Mouse (Mus musculus): Measurements from ENCODE around the gene Dnajb6. TPM values are rescaled to one million over a fixed set of nuclear protein-coding genes. Genes with fewer than 3 reads are reported as not detected.
"Not testable (repeated sequence)": the region's sequence is repeated elsewhere in the genome, so short reads cannot be mapped to it uniquely, and the experiment has no call there.

Dnajb6 gene
- polyA plus RNA-seq, 1 experiment from 2014 or later = 115 TPM

DNA sequence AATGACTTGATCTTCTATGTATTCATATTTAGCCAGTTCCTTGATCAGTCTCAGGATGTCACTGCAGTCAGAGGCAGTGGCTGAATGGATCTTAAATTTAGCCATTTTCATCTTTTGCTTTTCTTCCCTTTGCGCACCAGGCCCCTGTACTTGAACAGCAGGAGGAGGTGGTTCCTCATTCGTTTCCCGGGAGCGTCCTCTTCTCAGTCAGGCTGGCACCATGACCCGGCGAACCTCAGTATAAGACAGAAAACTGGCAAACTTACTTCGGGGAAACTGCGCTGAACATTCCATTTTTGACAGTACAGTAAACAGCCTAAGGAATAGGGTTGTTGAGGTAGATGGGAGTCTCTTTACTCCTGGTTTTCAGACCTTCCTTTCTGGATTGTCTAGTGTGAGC lies 59.4 kb downstream of the Dnajb6 start:
- not testable (repeated sequence) for H3K4me1 ChIP-seq (replicated peaks); H3K4me3 ChIP-seq; H3K27me3 ChIP-seq (replicated peaks); H3K27ac ChIP-seq (ENCODE audit: poor library complexity, severe bottlenecking); ATAC-seq (ENCODE audit: insufficient number of reproducible peaks, low FRiP score); H3K4me2 ChIP-seq; H3K9ac ChIP-seq; H3K9me3 ChIP-seq (replicated peaks)
- H3K36me3 ChIP-seq = peaks cover 16% of the 10 kb centered on the region
- WGBS = 90% methylated on average over 8 of the region's 8 CpGs

DNA sequence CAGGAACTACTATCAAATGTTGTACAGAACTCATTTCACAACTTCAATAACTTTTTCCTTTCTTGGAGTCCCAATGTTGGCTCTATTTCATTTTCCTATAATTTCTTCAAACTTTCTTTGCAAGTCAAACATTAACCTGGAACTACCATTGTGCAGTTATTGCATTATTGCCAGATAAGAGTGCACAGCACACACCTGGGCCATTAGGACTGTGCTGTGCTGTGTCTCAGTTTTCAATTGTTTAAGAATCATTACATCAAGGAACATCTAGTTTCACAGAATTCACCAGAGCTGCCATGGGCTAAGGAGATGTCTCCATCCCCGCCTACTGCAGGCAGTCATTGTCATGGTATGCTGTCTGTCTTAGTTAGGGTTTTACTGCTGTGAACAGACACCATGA lies 73.5 kb downstream of the Dnajb6 start:
- Histone ChIP-seq H3K27ac (ENCODE audit: poor library complexity, severe bottlenecking) (no peak overlapping the region), H3K9ac (no peak overlapping the region), H3K27me3 (replicated peaks) (no peaks in the 10 kb centered on the region), H3K4me3 (no peak overlapping the region), H3K4me2 (no peak overlapping the region), H3K36me3 (0 out of 2 replicates have a peak, but pooled peaks cover 1% of the 10 kb centered on the region), H3K4me1 (replicated peaks) (no peaks in the 10 kb centered on the region), H3K9me3 (replicated peaks) (0 out of 2 replicates have a peak, but pooled peaks cover 6% of the 10 kb centered on the region)
- 83% methylated on average over 1 of the region's 1 CpGs for WGBS
- ATAC-seq (ENCODE audit: insufficient number of reproducible peaks, low FRiP score) = no peak

DNA sequence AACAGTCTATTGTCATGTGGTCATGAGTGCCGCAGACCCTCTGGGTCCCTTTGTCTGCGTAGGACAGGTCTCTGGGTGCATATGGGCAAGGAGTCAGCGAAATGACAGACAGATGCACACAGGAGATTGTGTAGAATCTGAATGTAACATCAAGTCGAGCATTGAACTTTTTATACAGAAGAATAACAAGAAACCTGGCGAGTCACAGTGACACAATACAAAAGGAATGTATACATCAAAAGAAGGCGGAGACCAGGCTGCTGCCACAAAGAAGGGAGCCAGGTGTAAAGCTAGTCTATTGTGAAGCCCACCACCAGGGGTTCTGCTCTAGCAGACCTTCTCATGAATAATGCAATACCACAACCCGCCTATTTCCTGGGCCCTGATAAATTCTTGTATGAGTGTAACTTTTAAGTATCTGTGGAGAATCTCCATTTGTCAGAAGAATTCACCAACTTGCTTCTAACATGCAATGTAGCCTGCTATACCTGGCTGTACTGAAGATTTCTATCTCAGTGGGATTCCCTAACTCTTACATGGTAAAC lies 76.0 kb downstream of the Dnajb6 start:
- 79% methylated on average over 7 of the region's 7 CpGs for WGBS
- ATAC-seq (ENCODE audit: insufficient number of reproducible peaks, low FRiP score); H3K27ac ChIP-seq (ENCODE audit: poor library complexity, severe bottlenecking): not testable (repeated sequence)

DNA sequence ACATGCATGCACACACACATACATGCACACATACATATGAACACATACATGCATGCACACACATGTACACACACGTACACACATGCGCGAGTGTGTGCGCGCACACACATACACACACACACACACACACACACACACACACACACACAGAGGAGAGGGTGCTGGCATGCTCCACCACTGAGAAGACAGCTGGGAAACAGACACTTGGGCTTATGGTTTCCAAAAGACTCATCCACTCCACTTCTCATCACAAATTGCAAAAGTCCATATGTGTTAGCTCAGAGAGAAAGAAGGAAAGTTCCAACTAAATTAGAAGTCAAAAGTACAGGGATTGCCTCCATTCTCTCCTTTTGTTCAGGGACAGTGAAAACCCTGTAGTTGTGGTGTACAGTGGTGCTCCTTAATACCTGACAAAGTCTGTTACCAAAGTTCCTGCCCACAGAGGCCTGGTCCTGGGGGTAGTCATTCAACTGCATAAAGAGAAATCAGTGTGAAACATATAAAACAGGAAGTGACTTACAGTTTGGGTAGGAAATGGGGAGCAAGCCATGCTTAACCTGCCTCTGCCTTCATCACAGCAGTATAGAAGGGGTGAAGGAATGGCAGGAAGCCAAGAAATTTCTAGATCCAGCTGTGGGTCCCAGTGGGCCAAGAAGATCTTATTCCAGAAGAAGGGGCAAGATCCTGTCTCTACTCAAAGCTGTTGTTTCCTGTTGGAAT lies 81.2 kb downstream of the Dnajb6 start:
- Histone ChIP-seq H3K36me3 (0 out of 2 replicates have a peak, but pooled peaks cover 3% of the 10 kb centered on the region), H3K4me1 (replicated peaks) (no peaks in the 10 kb centered on the region), H3K4me3 (no peak overlapping the region), H3K4me2 (no peak overlapping the region), H3K9ac (no peak overlapping the region), H3K27me3 (replicated peaks) (no peaks in the 10 kb centered on the region), H3K27ac (ENCODE audit: poor library complexity, severe bottlenecking) (no peak overlapping the region), H3K9me3 (replicated peaks) (peaks cover 14% of the 10 kb centered on the region; the same call in 1 of the 2 replicates)
- 86% methylated on average over 5 of the region's 5 CpGs for WGBS
- ATAC-seq (ENCODE audit: insufficient number of reproducible peaks, low FRiP score) = no peak

More for the DNA sequence above, 76.0 kb downstream of the Dnajb6 start:
- H3K9ac ChIP-seq; H3K27me3 ChIP-seq (replicated peaks); H3K4me1 ChIP-seq (replicated peaks); H3K9me3 ChIP-seq (replicated peaks); H3K36me3 ChIP-seq; H3K4me2 ChIP-seq; H3K4me3 ChIP-seq: not testable (repeated sequence)

DNA sequence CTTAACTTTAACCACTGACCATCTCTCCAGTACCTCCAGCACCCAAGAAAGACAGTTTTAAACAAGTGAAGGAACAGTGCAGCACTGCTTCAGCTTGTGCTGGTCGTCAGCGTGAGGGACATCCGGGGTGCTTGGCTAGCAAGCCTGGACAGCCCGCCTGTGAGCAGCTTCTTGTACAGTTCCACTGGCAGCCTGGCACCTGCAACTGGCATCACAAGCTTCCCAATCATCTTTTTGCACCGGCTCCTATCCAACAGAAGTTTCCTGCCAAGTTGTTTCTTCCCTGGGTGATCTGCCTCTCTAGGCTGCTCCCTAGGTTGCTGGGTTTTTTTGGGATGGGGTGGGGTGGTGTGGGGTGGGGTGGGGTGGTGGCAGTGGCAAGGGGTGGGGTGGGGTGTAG lies 81.9 kb downstream of the Dnajb6 start:
- Histone ChIP-seq H3K4me2 (no peak overlapping the region), H3K27me3 (replicated peaks) (no peaks in the 10 kb centered on the region), H3K27ac (ENCODE audit: poor library complexity, severe bottlenecking) (no peak overlapping the region), H3K9me3 (replicated peaks) (peaks cover 12% of the 10 kb centered on the region; the same call in 1 of the 2 replicates), H3K4me3 (no peak overlapping the region), H3K36me3 (0 out of 2 replicates have a peak, but pooled peaks cover 3% of the 10 kb centered on the region), H3K9ac (no peak overlapping the region), H3K4me1 (replicated peaks) (no peaks in the 10 kb centered on the region)
- 80% methylated on average over 5 of the region's 5 CpGs for WGBS
- ATAC-seq (ENCODE audit: insufficient number of reproducible peaks, low FRiP score) = no peak

DNA sequence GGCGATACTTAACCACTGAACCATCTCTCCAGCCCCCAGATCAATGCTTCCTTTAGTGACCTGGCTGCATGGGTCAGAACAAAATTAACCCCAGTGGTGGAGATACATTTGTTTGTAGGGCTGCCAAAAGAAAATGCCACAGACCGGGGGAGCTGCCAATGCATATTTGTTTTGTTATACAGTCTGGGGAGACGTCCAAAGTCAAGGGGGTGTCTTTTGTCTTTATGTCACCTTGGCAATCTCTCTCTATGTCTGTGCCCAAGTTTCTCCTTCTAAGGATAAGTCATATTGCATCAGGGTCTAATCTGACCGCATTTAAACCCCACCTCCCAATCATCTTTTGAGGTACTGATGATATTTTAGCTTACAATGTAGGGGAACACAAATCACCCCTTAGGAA lies 82.8 kb downstream of the Dnajb6 start:
- Histone ChIP-seq H3K9ac (no peak overlapping the region), H3K27ac (ENCODE audit: poor library complexity, severe bottlenecking) (no peak overlapping the region), H3K4me3 (no peak overlapping the region), H3K36me3 (0 out of 2 replicates have a peak, but pooled peaks cover 3% of the 10 kb centered on the region), H3K4me2 (no peak overlapping the region), H3K27me3 (replicated peaks) (no peaks in the 10 kb centered on the region), H3K9me3 (replicated peaks) (peaks cover 9% of the 10 kb centered on the region; the same call in 1 of the 2 replicates), H3K4me1 (replicated peaks) (no peaks in the 10 kb centered on the region)
- ATAC-seq (ENCODE audit: insufficient number of reproducible peaks, low FRiP score) = no peak
- 74% methylated on average over 4 of the region's 4 CpGs for WGBS

DNA sequence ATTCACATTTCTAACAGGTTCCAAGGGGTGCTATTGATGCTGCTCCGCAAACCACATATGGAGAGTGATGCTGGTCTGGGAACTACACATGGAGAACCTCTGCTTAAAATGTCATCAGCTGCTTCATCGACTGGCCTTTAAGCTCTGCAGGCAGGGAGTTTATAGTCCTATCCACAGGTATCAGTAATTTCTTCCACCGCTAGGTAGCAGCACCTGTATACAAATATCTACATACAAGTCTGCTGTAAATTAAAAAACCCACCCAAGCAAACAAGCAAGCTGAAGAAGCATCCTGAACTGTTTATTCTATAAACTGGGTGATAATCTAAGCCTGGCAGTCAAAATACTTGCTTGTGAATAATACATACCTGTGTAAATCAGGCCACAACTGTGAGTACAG lies 89.3 kb downstream of the Dnajb6 start:
- no peak for ATAC-seq (ENCODE audit: insufficient number of reproducible peaks, low FRiP score)
- Histone ChIP-seq H3K4me3 (no peak overlapping the region), H3K27ac (ENCODE audit: poor library complexity, severe bottlenecking) (no peak overlapping the region), H3K27me3 (replicated peaks) (0 out of 2 replicates have a peak, but pooled peaks cover under 1% of the 10 kb centered on the region), H3K9ac (no peak overlapping the region), H3K4me2 (no peak overlapping the region), H3K9me3 (replicated peaks) (no peaks in the 10 kb centered on the region), H3K4me1 (replicated peaks) (no peaks in the 10 kb centered on the region; the same call in 1 of the 2 replicates), H3K36me3 (no peaks in the 10 kb centered on the region)
- WGBS = 33% methylated on average over 3 of the region's 3 CpGs

DNA sequence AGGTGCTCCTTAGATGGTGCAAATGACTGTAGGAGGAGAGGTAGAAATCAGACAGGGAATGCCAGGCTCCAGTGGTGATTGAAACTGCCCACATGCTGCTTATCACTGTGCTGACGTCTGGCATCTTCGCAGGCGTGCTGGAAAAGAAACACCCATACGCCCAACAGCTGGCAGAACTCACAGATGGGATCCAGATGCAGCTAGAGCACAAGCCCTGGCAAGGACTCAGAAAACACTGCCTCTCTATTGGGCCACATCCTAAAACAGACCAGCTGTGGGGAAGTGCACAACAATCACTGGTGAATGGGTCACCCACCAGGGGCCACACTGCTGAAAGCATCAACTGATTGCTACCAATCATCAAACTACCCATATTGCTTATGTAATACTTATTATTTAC lies 91.3 kb downstream of the Dnajb6 start:
- Histone ChIP-seq H3K4me3 (no peak overlapping the region), H3K27ac (ENCODE audit: poor library complexity, severe bottlenecking) (no peak overlapping the region), H3K4me2 (no peak overlapping the region), H3K9ac (no peak overlapping the region), H3K27me3 (replicated peaks) (0 out of 2 replicates have a peak, but pooled peaks cover 3% of the 10 kb centered on the region), H3K4me1 (replicated peaks) (no peaks in the 10 kb centered on the region; the same call in 1 of the 2 replicates), H3K9me3 (replicated peaks) (no peaks in the 10 kb centered on the region), H3K36me3 (no peaks in the 10 kb centered on the region)
- peak; percentile 57; the same call in 1 of the 2 replicates for ATAC-seq (ENCODE audit: insufficient number of reproducible peaks, low FRiP score)
- WGBS = 23% methylated on average over 4 of the region's 4 CpGs

DNA sequence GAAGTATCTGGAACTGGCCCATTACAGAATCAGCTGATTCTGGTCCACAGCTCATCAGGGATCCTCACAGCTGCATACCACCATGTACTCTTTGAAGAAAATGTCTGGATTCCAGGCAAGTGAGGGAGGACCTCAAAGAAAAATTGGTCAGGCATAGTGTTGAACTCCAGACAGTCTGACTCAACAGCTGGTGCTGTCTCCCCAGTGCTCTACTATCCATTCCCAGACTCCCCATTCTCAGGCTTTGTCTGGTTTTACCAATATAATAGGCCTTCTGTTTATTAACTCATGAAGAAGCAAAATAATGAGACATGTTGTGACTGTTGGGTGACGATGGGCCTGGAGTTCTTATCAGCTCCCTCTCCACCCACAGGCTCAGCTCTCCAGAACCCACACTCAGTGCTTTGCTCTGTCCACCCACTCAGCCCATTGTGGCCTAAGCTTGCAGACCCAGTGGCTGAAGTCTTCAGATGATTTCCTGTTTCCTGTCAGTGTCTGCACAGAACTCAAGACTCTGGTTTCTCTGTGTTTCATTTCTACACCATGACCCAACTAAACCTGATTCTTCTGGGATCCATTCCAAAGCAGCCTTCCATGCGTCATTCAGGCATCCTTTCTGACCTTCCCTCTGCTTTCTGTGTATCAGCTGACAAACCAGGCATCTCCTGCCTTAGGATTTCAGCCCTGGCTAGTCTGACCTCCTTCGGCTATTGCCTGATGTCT lies 107.1 kb downstream of the Dnajb6 start:
- Histone ChIP-seq H3K4me1 (replicated peaks) (peaks cover 7% of the 10 kb centered on the region), H3K27me3 (replicated peaks) (no peaks in the 10 kb centered on the region), H3K4me3 (no peak overlapping the region), H3K4me2 (no peak overlapping the region), H3K9ac (no peak overlapping the region), H3K27ac (ENCODE audit: poor library complexity, severe bottlenecking) (peak overlapping the region; percentile 45), H3K9me3 (replicated peaks) (no peaks in the 10 kb centered on the region), H3K36me3 (no peaks in the 10 kb centered on the region)
- 35% methylated on average over 3 of the region's 3 CpGs for WGBS
- ATAC-seq (ENCODE audit: insufficient number of reproducible peaks, low FRiP score) = peak; percentile 74; the same call in 1 of the 2 replicates

DNA sequence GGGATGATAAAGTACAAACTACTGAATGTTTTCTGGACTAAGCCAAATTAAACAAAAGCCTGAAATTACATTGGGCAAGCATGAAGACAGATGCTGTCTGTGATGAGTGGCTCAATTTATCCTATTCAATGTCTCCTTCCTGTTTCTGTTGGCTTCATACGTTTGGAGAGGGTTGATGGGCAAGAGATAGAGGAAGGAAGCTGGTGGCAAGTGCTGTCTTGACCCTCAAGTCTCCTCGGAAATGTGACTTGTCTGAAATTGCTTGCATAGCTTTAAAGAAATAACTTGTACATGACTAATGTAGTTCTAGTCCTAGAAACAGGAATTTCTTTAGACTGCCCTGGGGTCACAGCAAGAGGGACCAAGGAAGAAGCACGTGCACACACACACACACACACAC lies 109.5 kb downstream of the Dnajb6 start:
- WGBS = 41% methylated on average over 3 of the region's 3 CpGs
- Histone ChIP-seq H3K9me3 (replicated peaks) (no peaks in the 10 kb centered on the region), H3K27me3 (replicated peaks) (no peaks in the 10 kb centered on the region), H3K4me1 (replicated peaks) (peaks cover 7% of the 10 kb centered on the region), H3K36me3 (no peaks in the 10 kb centered on the region), H3K4me3 (no peak overlapping the region), H3K27ac (ENCODE audit: poor library complexity, severe bottlenecking) (no peak overlapping the region), H3K9ac (no peak overlapping the region), H3K4me2 (no peak overlapping the region)
- no peak for ATAC-seq (ENCODE audit: insufficient number of reproducible peaks, low FRiP score)

DNA sequence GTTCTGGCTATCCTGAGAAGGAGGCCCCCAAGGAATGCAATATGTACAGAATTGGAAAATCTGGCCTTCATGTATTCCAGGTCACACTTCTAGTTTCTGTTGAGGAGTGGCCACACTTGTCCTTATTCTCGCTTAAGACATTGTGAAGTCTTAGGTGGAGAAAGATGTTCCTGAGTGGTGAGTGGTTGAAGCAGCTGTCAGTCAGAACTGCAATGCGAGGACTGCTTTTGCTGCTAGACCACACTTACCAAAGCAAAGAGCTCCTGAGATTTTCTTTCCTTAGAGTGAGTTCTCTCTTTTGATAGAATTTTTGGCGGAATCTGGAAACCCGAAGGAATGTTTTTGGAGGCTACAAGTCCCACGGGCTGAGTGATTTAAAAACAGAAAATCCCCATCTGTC lies 112.0 kb downstream of the Dnajb6 start:
- Histone ChIP-seq H3K4me3 (no peak overlapping the region), H3K4me1 (replicated peaks) (peaks cover 4% of the 10 kb centered on the region), H3K9me3 (replicated peaks) (no peaks in the 10 kb centered on the region), H3K36me3 (no peaks in the 10 kb centered on the region), H3K27me3 (replicated peaks) (no peaks in the 10 kb centered on the region), H3K4me2 (no peak overlapping the region), H3K9ac (no peak overlapping the region), H3K27ac (ENCODE audit: poor library complexity, severe bottlenecking) (no peak overlapping the region)
- 75% methylated on average over 5 of the region's 5 CpGs for WGBS
- ATAC-seq (ENCODE audit: insufficient number of reproducible peaks, low FRiP score) = no peak

Data from heart, embryonic 12.5 days (tissue).